Mouse (Mus musculus) lung, adult 2 months (tissue): ENCODE results near the gene Pigp. TPM values are rescaled to one million over a fixed set of nuclear protein-coding genes. Genes with fewer than 3 reads are reported as not detected.

Experiments
- DNase-seq: peaks from one replicate; pipeline ENCODE4 v3.0.0; 2022
- H3K4me1 ChIP-seq: fragments of 200-500 bp; 2 replicates; pipeline ENCODE4 v1.6.1; 2011; ENCODE audit warnings: low read length; ENCODE audit not compliant: control insufficient read depth, insufficient read depth
- H3K4me3 ChIP-seq: fragments of 200-500 bp; replicated peaks from 2 replicates; pipeline ENCODE3; 2011; ENCODE audit warnings: low read depth, mild to moderate bottlenecking, control low read depth, low read length; ENCODE audit errors: extremely low read depth
- CTCF ChIP-seq: fragments of 200-500 bp; IDR thresholded peaks from 2 replicates; pipeline ENCODE4 v1.5.1; 2011; ENCODE audit warnings: mild to moderate bottlenecking, low read length, control low read depth; ENCODE audit not compliant: insufficient read depth
- POLR2A ChIP-seq: fragments of 200-500 bp; IDR thresholded peaks from 2 replicates; pipeline ENCODE4 v1.6.1; 2011; ENCODE audit warnings: low read depth, mild to moderate bottlenecking, control low read depth, low read length, borderline replicate concordance; ENCODE audit errors: extremely low read depth
- WGBS: fragments of 180-500 bp; shearing (Covaris S2); methylation state at CpG from one replicate; pipeline ENCODE4 v1.1.7; 2018; 5-methylcytosine and 5-hydroxymethylcytosine counted together
- polyA plus RNA-seq: library from polyadenylated mRNA; depleted of rRNA; stranded (reverse); fragments of >200 nt; gene quantifications from 2 replicates; pipeline ENCODE4 v1.2.3, GENCODE M21; 2012

Pigp gene
- polyA plus RNA-seq, 1 experiment, result 23.8 TPM

DNA sequence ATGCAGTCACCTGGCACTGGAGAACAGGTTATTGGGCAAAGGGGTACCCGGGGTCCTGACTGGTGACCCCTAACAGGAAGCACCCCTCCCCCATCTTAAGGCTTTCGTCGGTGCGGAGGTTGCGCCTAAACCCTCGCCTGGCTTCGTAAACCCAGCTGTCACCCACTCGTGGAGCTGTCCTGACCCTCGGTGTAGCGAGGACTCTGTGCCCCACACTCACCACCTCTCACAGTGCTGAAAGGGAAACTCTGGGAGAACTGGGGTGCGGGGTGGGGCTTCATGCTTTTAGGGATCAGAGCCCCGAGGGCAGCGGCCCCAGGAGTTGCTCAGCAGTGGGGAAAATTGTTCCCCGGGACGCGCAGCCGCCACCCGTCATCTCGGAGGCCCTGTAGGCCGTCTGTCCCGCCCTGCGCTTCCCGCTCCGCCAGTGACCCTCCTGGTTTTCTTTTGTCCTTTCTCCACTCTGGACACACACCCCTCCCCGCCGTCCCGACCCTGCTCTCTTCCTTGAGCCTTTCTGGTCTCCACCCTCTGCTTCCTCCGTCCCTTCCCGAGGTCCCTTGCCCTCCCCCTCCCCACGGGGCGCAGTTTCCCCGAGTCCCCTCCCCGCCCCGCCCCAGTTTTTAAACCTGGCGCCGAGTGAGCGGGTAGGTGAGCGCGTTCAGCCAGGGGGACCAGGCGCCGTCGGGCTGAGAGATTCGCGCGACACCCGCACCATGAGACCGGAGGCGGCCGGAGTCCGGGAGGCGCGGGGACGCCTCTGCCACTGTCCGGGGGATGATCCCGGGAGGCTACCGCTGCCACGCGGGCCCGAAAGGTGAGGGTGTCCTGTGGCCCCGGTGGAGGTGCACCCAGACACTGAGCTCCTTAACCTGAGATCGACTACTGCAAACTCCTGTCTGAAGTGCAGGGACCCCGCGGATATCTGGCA, 43.6 kb downstream of the Pigp start, which contains the start of gene Ripply3:
Gene Ripply3 (plus strand): TSS at position 640 of the 931 bp plus-strand sequence.
- WGBS, result 1% methylated on average over 63 of the region's 63 CpGs
- Histone ChIP-seq H3K4me1 (peaks cover 5% of the 10 kb centered on the region), H3K4me3 (peak within 1 kb of the TSS; percentile 57)
- TF ChIP-seq CTCF (no peak), POLR2A (peak; percentile 95)
- DNase-seq, result peak; percentile 68

GRCm38 (mm10) chr16:94326008-94326407, 45.6 kb downstream of the Pigp start:
- H3K4me3 ChIP-seq, result no peak overlapping the region
- 94% methylated on average over 3 of the region's 3 CpGs for WGBS
- no peak for TF ChIP-seq CTCF
- TF ChIP-seq POLR2A, result no peak

DNA sequence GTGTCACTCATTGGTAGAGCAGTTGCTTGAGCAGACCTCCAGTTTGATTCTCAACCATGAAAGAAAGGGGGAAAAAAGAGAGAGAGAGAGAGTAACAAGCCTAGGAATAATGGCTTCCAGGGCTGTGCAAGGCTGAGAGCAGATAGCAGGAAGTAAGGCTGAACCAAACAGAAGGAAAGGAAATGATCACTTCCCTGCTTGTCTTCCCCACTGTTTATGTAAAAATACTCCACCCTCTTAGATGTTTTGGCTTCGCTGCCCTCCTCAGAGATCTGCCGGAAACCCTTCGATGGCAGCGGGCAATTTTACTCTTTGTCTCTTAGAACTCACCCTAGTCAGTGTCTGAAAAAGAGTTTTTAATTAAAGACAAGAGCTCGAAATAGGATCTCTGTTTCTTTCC, 48.0 kb downstream of the Pigp start:
- H3K4me3 ChIP-seq, result no peak overlapping the region
- WGBS, result 41% methylated on average over 5 of the region's 5 CpGs
- no peak for DNase-seq
- TF ChIP-seq POLR2A (no peak), CTCF (no peak)
- peaks cover 3% of the 10 kb centered on the region; the same call in 1 of the 2 replicates for H3K4me1 ChIP-seq

More at GRCm38 (mm10) chr16:94326008-94326407, 45.6 kb downstream of the Pigp start:
- no peak for DNase-seq
- peaks cover 3% of the 10 kb centered on the region; the same call in 1 of the 2 replicates for H3K4me1 ChIP-seq

DNA sequence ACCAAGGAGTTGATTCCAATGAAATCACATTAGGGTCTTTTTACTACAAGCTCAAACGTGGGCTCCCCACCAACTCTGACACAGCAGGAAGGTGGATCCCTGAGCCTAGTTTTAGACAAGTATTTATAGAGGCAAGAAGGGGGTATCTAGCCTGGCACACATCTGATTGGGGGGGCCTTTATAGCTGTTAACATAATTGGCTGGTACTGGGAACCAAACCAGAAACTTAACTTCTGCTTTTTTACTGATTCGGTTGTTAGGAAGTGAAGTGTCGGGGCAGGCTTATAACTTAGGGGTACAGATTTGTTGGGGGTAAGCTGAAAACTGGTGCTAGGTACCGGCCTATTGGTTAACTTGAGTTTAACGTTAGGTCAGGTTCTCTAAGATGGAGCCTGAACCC, 51.4 kb downstream of the Pigp start:
- peaks cover 5% of the 10 kb centered on the region; the same call in 1 of the 2 replicates for H3K4me1 ChIP-seq
- no peak overlapping the region for H3K4me3 ChIP-seq
- no peak for DNase-seq
- no peak for TF ChIP-seq CTCF
- TF ChIP-seq POLR2A, result no peak
- WGBS, result 81% methylated on average over 5 of the region's 5 CpGs

GRCm38 (mm10) chr16:94317752-94318151, 53.9 kb downstream of the Pigp start:
- TF ChIP-seq CTCF, result no peak
- TF ChIP-seq POLR2A, result no peak
- no peak for DNase-seq
- WGBS, result 49% methylated on average over 5 of the region's 5 CpGs
- Histone ChIP-seq H3K4me3 (no peak overlapping the region), H3K4me1 (0 out of 2 replicates have a peak, but pooled peaks cover 3% of the 10 kb centered on the region)

DNA sequence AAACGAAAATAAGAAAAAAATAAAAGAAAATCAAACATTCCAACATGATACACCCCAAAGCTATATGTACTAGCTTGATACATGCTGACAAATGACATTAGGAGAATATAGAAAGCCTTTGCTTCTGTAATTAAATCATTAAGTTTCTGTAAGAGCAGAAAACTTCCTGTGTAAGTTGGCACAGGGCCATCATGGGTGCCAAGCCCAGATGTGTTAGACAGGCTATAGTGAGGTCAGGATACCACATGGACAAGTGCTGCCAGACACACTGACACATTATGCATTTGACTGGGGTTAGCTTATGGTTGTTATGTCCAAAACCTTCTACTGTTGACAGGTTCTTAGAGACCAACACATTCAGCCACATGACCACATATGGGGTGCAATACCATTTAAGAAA, 56.4 kb downstream of the Pigp start:
- whole genome bisulfite sequencing, result 41% methylated on average over 1 of the region's 1 CpGs
- Histone ChIP-seq H3K4me3 (no peak overlapping the region), H3K4me1 (peaks cover 3% of the 10 kb centered on the region; the same call in 1 of the 2 replicates)
- DNase-seq, result no peak
- TF ChIP-seq POLR2A (no peak), CTCF (no peak)

GRCm38 (mm10) chr16:94314626-94315025, 57.0 kb downstream of the Pigp start:
- no peak overlapping the region for H3K4me3 ChIP-seq
- no peak for DNase-seq
- H3K4me1 ChIP-seq, result peaks cover 3% of the 10 kb centered on the region; the same call in 1 of the 2 replicates
- TF ChIP-seq POLR2A (no peak), CTCF (no peak)
- WGBS, result 94% methylated on average over 5 of the region's 5 CpGs

DNA sequence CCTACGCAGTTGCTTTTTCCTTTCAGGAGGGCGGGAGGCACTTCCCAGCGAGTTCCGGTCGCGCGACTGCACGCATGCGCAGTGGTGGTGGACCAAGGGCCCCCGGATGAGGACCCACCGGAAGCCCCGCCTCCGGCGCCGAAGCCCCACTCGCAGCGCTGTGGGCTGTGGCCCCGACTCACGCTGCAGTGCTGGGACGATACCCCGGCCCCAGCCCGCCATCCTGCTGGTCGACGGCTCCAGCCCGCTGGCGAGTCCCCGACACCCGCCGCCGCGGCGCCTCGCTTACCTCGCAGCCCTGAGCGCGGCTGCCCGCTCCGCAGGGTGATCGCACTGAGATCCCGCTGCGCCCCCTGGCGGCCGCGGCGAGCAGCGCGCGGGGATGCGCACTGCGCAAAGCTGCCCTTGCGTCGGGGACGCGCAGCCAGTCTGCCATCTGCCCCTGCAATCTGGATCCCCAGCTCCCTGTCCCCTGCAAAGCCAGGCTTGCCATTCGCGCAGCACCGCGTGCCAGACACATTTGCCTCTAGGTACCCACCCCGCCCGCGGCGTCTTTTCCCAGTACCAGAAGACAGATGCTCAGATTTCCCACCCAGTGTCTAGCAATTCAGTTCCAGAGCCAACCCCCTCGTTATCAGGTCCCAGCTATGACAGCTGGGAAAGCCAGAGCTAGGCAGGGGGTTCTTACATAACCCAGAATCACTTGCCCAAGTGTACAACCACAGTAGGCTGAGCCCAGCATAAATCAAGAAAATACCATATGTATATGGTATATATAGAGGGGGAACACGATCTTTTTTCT, 58.2 kb downstream of the Pigp start, which contains the start of gene Hlcs:
Gene Hlcs (minus strand): TSS at position 343 of the 802 bp plus-strand sequence.
- TF ChIP-seq POLR2A (peak; percentile 69), CTCF (peak; percentile 63)
- Histone ChIP-seq H3K4me3 (peak within 1 kb of the TSS; percentile 98), H3K4me1 (peaks cover 3% of the 10 kb centered on the region; the same call in 1 of the 2 replicates)
- 2% methylated on average over 64 of the region's 64 CpGs for WGBS
- DNase-seq, result peak; percentile 96

- Histone ChIP-seq H3K4me3 (peak overlapping the region; percentile 98), H3K4me1 (peaks cover 3% of the 10 kb centered on the region; the same call in 1 of the 2 replicates)
- peak; percentile 77 for DNase-seq
- TF ChIP-seq CTCF, result peak; percentile 24
- TF ChIP-seq POLR2A, result peak; percentile 73; the same call in 1 of the 2 replicates
- WGBS, result 0% methylated on average over 20 of the region's 20 CpGs
Observed at GRCm38 (mm10) chr16:94312663-94313228, 58.9 kb downstream of the Pigp start.
